Mouse (Mus musculus) stomach, embryonic 14.5 days (tissue): ENCODE data around the gene Aoc3. TPM values are rescaled to one million over a fixed set of nuclear protein-coding genes. Genes with fewer than 3 reads are reported as not detected.

Experiments
- microRNA-seq: library from miRNA; unstranded; fragments of <30 nt; microRNA quantifications from one replicate; pipeline ENCODE4, GENCODE M21; 2016
- polyA plus RNA-seq: library from polyadenylated mRNA; unstranded; fragments of >200 nt; fragmentation: Nextera tagmentation; extraction: Ambion mirVana; gene quantifications from 2 replicates; pipeline ENCODE4 v1.2.1, GENCODE M21; 2014

Aoc3 gene
- polyA plus RNA-seq, 1 experiment from 2014 or later: 3.2 TPM

Small RNA genes lying within 50 kb of the gene (microRNA-seq; reads per million reads assigned to microRNA genes)
- gene Gm25593: not detected

Other genes starting within 250 kb of the Aoc3 start
- 37.9 and 41.3 TPM in 2 replicates for gene Coasy, start 248.0 kb upstream of the Aoc3 start, polyA plus RNA-seq
- gene Mlx, start 243.3 kb upstream of the Aoc3 start, polyA plus RNA-seq: 36.7 and 46.0 TPM in 2 replicates
- gene Psmc3ip, start 235.2 kb upstream of the Aoc3 start, polyA plus RNA-seq: 29.7 and 36.4 TPM in 2 replicates
- 8.0 and 9.1 TPM in 2 replicates for gene Retreg3, start 210.7 kb upstream of the Aoc3 start, polyA plus RNA-seq
- 70.5 and 70.9 TPM in 2 replicates for gene Tubg1, start 210.7 kb upstream of the Aoc3 start, polyA plus RNA-seq
- gene Tubg2, start 174.7 kb upstream of the Aoc3 start, polyA plus RNA-seq: 3.6 and 4.5 TPM in 2 replicates
- 2.1 and 2.2 TPM in 2 replicates for gene Cntnap1, start 160.1 kb upstream of the Aoc3 start, polyA plus RNA-seq
- gene Plekhh3, start 159.3 kb upstream of the Aoc3 start, polyA plus RNA-seq: 25.6 and 26.0 TPM in 2 replicates
- gene Ccr10, start 155.2 kb upstream of the Aoc3 start, polyA plus RNA-seq: 0.14 and 0.33 TPM in 2 replicates
- gene Ezh1, start 104.1 kb upstream of the Aoc3 start, polyA plus RNA-seq: 17.7 and 19.1 TPM in 2 replicates
- 123 and 128 TPM in 2 replicates for gene Ramp2, start 84.6 kb upstream of the Aoc3 start, polyA plus RNA-seq
- 153 and 154 TPM in 2 replicates for gene Vps25, start 76.9 kb upstream of the Aoc3 start, polyA plus RNA-seq
- gene Wnk4, start 70.0 kb upstream of the Aoc3 start, polyA plus RNA-seq: 21.9 and 26.8 TPM in 2 replicates
- 0.87 and 1.6 TPM in 2 replicates for gene Cntd1, start 51.6 kb upstream of the Aoc3 start, polyA plus RNA-seq
- 207 and 215 TPM in 2 replicates for gene Coa3, start 51.5 kb upstream of the Aoc3 start, polyA plus RNA-seq
- gene Becn1, start 28.3 kb upstream of the Aoc3 start, polyA plus RNA-seq: 140 and 144 TPM in 2 replicates
- gene Psme3, start 14.4 kb upstream of the Aoc3 start, polyA plus RNA-seq: 84.6 and 96.2 TPM in 2 replicates
- gene Aoc2, start 5.5 kb upstream of the Aoc3 start, polyA plus RNA-seq: 1.3 and 1.8 TPM in 2 replicates
- not detected in 2 replicates for gene G6pc, start 37.0 kb downstream of the Aoc3 start, polyA plus RNA-seq
- gene Aarsd1, start 87.0 kb downstream of the Aoc3 start, polyA plus RNA-seq: 69.6 and 74.0 TPM in 2 replicates
- gene Gm27029, start 94.2 kb downstream of the Aoc3 start, polyA plus RNA-seq: 8.5 and 9.8 TPM in 2 replicates
- 12.0 and 13.5 TPM in 2 replicates for gene Rundc1, start 94.5 kb downstream of the Aoc3 start, polyA plus RNA-seq
- gene Ptges3l, start 94.7 kb downstream of the Aoc3 start, polyA plus RNA-seq: 18.0 and 24.1 TPM in 2 replicates
- 373 and 398 TPM in 2 replicates for gene Rpl27, start 111.7 kb downstream of the Aoc3 start, polyA plus RNA-seq
- 22.4 and 23.0 TPM in 2 replicates for gene Ifi35, start 117.8 kb downstream of the Aoc3 start, polyA plus RNA-seq
- 11.6 and 14.2 TPM in 2 replicates for gene Rnd2, start 134.4 kb downstream of the Aoc3 start, polyA plus RNA-seq
- 47.6 and 52.7 TPM in 2 replicates for gene Vat1, start 135.6 kb downstream of the Aoc3 start, polyA plus RNA-seq
- gene Brca1, start 221.3 kb downstream of the Aoc3 start, polyA plus RNA-seq: 14.7 and 18.2 TPM in 2 replicates
- 59.8 and 62.0 TPM in 2 replicates for gene Nbr1, start 221.5 kb downstream of the Aoc3 start, polyA plus RNA-seq